Mouse (Mus musculus) limb, embryonic 11.5 days (tissue): ENCODE measurements around the gene Lamtor3. TPM values are rescaled to one million over a fixed set of nuclear protein-coding genes. Genes with fewer than 3 reads are reported as not detected.
"Not testable (repeated sequence)": the region's sequence is repeated elsewhere in the genome, so short reads cannot be mapped to it uniquely, and the experiment has no call there.

Experiments
- ATAC-seq: fragments of 200-750 bp; cut with Nextera tagmentation; 2 replicates; pipeline ENCODE4 v1.8.0; 2017; ENCODE audit warnings: low read depth; ENCODE audit not compliant: insufficient number of reproducible peaks, low FRiP score, low TSS enrichment
- DNase-seq: peaks from one replicate; pipeline ENCODE4 v3.0.0-alpha.2; 2015; ENCODE audit warnings: low spot score
- H3K27ac ChIP-seq: fragments of 300-500 bp; sonication (generic); replicated peaks from 2 replicates; pipeline ENCODE4 v1.5.1; 2014; ENCODE audit warnings: low read depth, mild to moderate bottlenecking, low read length
- H3K27me3 ChIP-seq: fragments of 300-500 bp; sonication (generic); 2 replicates; pipeline ENCODE4 v1.6.1; 2014; ENCODE audit warnings: mild to moderate bottlenecking, low read length, mixed read lengths; ENCODE audit not compliant: control insufficient read depth, insufficient read depth
- H3K36me3 ChIP-seq: fragments of 300-500 bp; sonication (generic); 2 replicates; pipeline ENCODE4 v1.6.1; 2014; ENCODE audit warnings: mild to moderate bottlenecking, low read length, moderate library complexity, mixed read lengths; ENCODE audit not compliant: control insufficient read depth, insufficient read depth
- H3K4me1 ChIP-seq: fragments of 300-500 bp; sonication (generic); 2 replicates; pipeline ENCODE4 v1.6.1; 2014; ENCODE audit warnings: low read length, mixed read lengths; ENCODE audit not compliant: control insufficient read depth, insufficient read depth
- H3K4me2 ChIP-seq: fragments of 300-500 bp; sonication (generic); 2 replicates; pipeline ENCODE4 v1.6.1; 2014; ENCODE audit warnings: low read depth, mild to moderate bottlenecking, moderate library complexity; ENCODE audit not compliant: severe bottlenecking
- H3K4me3 ChIP-seq: fragments of 300-500 bp; sonication (generic); 2 replicates; pipeline ENCODE4 v1.5.1; 2014; ENCODE audit warnings: low read depth, low read length
- H3K9ac ChIP-seq: fragments of 300-500 bp; sonication (generic); 2 replicates; pipeline ENCODE4 v1.6.1; 2014; ENCODE audit warnings: mild to moderate bottlenecking, low read length
- H3K9me3 ChIP-seq: fragments of 300-500 bp; sonication (generic); 2 replicates; pipeline ENCODE4 v1.6.1; 2016; ENCODE audit warnings: low read length; ENCODE audit not compliant: control insufficient read depth
- WGBS: fragments of 180-500 bp; shearing (Covaris S2); extraction: QIAGEN DNeasy Blood & Tissue Kit; methylation state at CpG from one replicate; pipeline ENCODE4 v1.1.7; 2014; 5-methylcytosine and 5-hydroxymethylcytosine counted together
- polyA plus RNA-seq: library from polyadenylated mRNA; unstranded; fragments of >200 nt; fragmentation: Nextera tagmentation; extraction: Ambion mirVana; gene quantifications from 2 replicates; pipeline ENCODE4 v1.2.1, GENCODE M21; 2014

Lamtor3 gene
- polyA plus RNA-seq, 1 experiment from 2014 or later: 99.8 TPM

GRCm38 (mm10) chr3:137950191-137950885 is 32.0 kb downstream of the Lamtor3 start:
- Histone ChIP-seq H3K9ac (no peak overlapping the region), H3K9me3 (no peaks in the 10 kb centered on the region), H3K36me3 (no peaks in the 10 kb centered on the region), H3K4me1 (0 out of 2 replicates have a peak, but pooled peaks cover 5% of the 10 kb centered on the region), H3K27ac (no peak overlapping the region), H3K4me2 (no peak overlapping the region), H3K4me3 (no peak overlapping the region), H3K27me3 (no peaks in the 10 kb centered on the region)
- 79% methylated on average over 10 of the region's 10 CpGs for WGBS
- DNase-seq (no peak), ATAC-seq (no peak)

- not testable (repeated sequence) for ATAC-seq, H3K4me3 ChIP-seq, H3K4me2 ChIP-seq, H3K36me3 ChIP-seq, H3K4me1 ChIP-seq, H3K9ac ChIP-seq, H3K9me3 ChIP-seq, H3K27me3 ChIP-seq, H3K27ac ChIP-seq, DNase-seq
- WGBS: 90% methylated on average over 3 of the region's 3 CpGs
Measured at GRCm38 (mm10) chr3:137951302-137951701, 33.0 kb downstream of the Lamtor3 start.

GRCm38 (mm10) chr3:137951819-137952218 is 33.5 kb downstream of the Lamtor3 start:
- H3K9ac ChIP-seq: no peak overlapping the region
- 0 out of 2 replicates have a peak, but pooled peaks cover 5% of the 10 kb centered on the region for H3K4me1 ChIP-seq
- H3K4me3 ChIP-seq: no peak overlapping the region
- no peaks in the 10 kb centered on the region for H3K36me3 ChIP-seq
- no peak overlapping the region for H3K27ac ChIP-seq
- no peaks in the 10 kb centered on the region for H3K27me3 ChIP-seq
- DNase-seq: no peak
- H3K9me3 ChIP-seq: no peaks in the 10 kb centered on the region
- H3K4me2 ChIP-seq: no peak overlapping the region
- WGBS: 26% methylated on average over 7 of the region's 7 CpGs
- peak; percentile 19; the same call in 1 of the 2 replicates for ATAC-seq

- Histone ChIP-seq H3K36me3 (no peaks in the 10 kb centered on the region), H3K9me3 (no peaks in the 10 kb centered on the region), H3K9ac (no peak overlapping the region), H3K27ac (no peak overlapping the region), H3K4me1 (0 out of 2 replicates have a peak, but pooled peaks cover 5% of the 10 kb centered on the region), H3K4me3 (no peak overlapping the region), H3K4me2 (no peak overlapping the region), H3K27me3 (no peaks in the 10 kb centered on the region)
- ATAC-seq (peak; percentile 69; the same call in 1 of the 2 replicates), DNase-seq (no peak)
- 64% methylated on average over 4 of the region's 4 CpGs for WGBS
Measured at GRCm38 (mm10) chr3:137952225-137952913, 34.1 kb downstream of the Lamtor3 start.

GRCm38 (mm10) chr3:137952914-137953880 is 34.9 kb downstream of the Lamtor3 start:
- H3K27ac ChIP-seq: no peak overlapping the region

GRCm38 (mm10) chr3:137954256-137954916 is 36.1 kb downstream of the Lamtor3 start:
- 0 out of 2 replicates have a peak, but pooled peaks cover 5% of the 10 kb centered on the region for H3K4me1 ChIP-seq
- H3K4me3 ChIP-seq: no peak overlapping the region
- ATAC-seq: no peak
- DNase-seq: no peak
- WGBS: 62% methylated on average over 23 of the region's 23 CpGs
- no peaks in the 10 kb centered on the region for H3K27me3 ChIP-seq
- no peak overlapping the region for H3K27ac ChIP-seq
- no peak overlapping the region for H3K9ac ChIP-seq
- H3K36me3 ChIP-seq: no peaks in the 10 kb centered on the region
- H3K4me2 ChIP-seq: no peak overlapping the region
- no peaks in the 10 kb centered on the region for H3K9me3 ChIP-seq

More at GRCm38 (mm10) chr3:137952914-137953880, 34.9 kb downstream of the Lamtor3 start:
- no peaks in the 10 kb centered on the region for H3K9me3 ChIP-seq
- no peak overlapping the region for H3K4me3 ChIP-seq
- 66% methylated on average over 14 of the region's 14 CpGs for WGBS
- H3K36me3 ChIP-seq: no peaks in the 10 kb centered on the region
- H3K27me3 ChIP-seq: no peaks in the 10 kb centered on the region
- H3K4me1 ChIP-seq: 0 out of 2 replicates have a peak, but pooled peaks cover 5% of the 10 kb centered on the region
- H3K9ac ChIP-seq: no peak overlapping the region
- ATAC-seq (0 out of 2 replicates have a peak, but pooled peaks have one; percentile 15), DNase-seq (peak; percentile 56)
- H3K4me2 ChIP-seq: no peak overlapping the region

- no peak for DNase-seq
Measured at GRCm38 (mm10) chr3:137955560-137956081, 37.3 kb downstream of the Lamtor3 start.

More at GRCm38 (mm10) chr3:137955560-137956081, 37.3 kb downstream of the Lamtor3 start:
- Histone ChIP-seq H3K27me3 (no peaks in the 10 kb centered on the region), H3K4me1 (0 out of 2 replicates have a peak, but pooled peaks cover 5% of the 10 kb centered on the region), H3K4me3 (no peak overlapping the region), H3K36me3 (no peaks in the 10 kb centered on the region), H3K9ac (no peak overlapping the region), H3K27ac (no peak overlapping the region), H3K9me3 (no peaks in the 10 kb centered on the region), H3K4me2 (peak overlapping the region; percentile 8; the same call in 1 of the 2 replicates)
- 19% methylated on average over 16 of the region's 16 CpGs for WGBS
- no peak for ATAC-seq
